Mouse (Mus musculus): Measurements from ENCODE around the gene Fxr1.
A peak's percentile ranks its signal among the peaks of the same experiment; 100 is the strongest.
"Not testable (repeated sequence)": the region's sequence is repeated elsewhere in the genome, so short reads cannot be mapped to it uniquely, and the experiment has no call there.

The Fxr1 gene

GRCm38 (mm10) chr3:34019540-34020381 lies at the start of gene Fxr1:
Fxr1 (plus strand) TSS chr3:34019943.
- peak; percentile 88 for DNase-seq

- no peak for DNase-seq
These were observed 40.3 kb upstream of the Fxr1 start for GRCm38 (mm10) chr3:33979395-33979794.

GRCm38 (mm10) chr3:33982746-33983145 lies 37.0 kb upstream of the Fxr1 start:
- DNase-seq, result no peak

GRCm38 (mm10) chr3:33989302-33989701 lies 30.4 kb upstream of the Fxr1 start:
- DNase-seq, result no peak

- DNase-seq, result no peak
These were observed 29.3 kb upstream of the Fxr1 start for GRCm38 (mm10) chr3:33990451-33990850.

- no peak for DNase-seq
These were observed 28.8 kb upstream of the Fxr1 start for GRCm38 (mm10) chr3:33990921-33991320.

- no peak for DNase-seq
These were observed 26.2 kb upstream of the Fxr1 start for GRCm38 (mm10) chr3:33993421-33994126.

GRCm38 (mm10) chr3:33994127-33994488 lies 25.6 kb upstream of the Fxr1 start:
- DNase-seq, result no peak

- not testable (repeated sequence) for DNase-seq
These were observed 18.1 kb upstream of the Fxr1 start for GRCm38 (mm10) chr3:34001691-34002090.

- DNase-seq, result no peak
These were observed 15.9 kb upstream of the Fxr1 start for GRCm38 (mm10) chr3:34003860-34004259.

- DNase-seq, result no peak
These were observed 13.4 kb upstream of the Fxr1 start for GRCm38 (mm10) chr3:34006301-34006700.

GRCm38 (mm10) chr3:34006824-34007223 lies 12.9 kb upstream of the Fxr1 start:
- no peak for DNase-seq

GRCm38 (mm10) chr3:34007611-34008010 lies 12.1 kb upstream of the Fxr1 start:
- no peak for DNase-seq

- no peak for DNase-seq
These were observed 11.6 kb upstream of the Fxr1 start for GRCm38 (mm10) chr3:34008191-34008590.

GRCm38 (mm10) chr3:34020382-34021258 lies 877 bp downstream of the Fxr1 start:
- no peak for DNase-seq

GRCm38 (mm10) chr3:34021259-34021828 lies 1.6 kb downstream of the Fxr1 start:
- no peak for DNase-seq

- no peak for DNase-seq
These were observed 9.2 kb downstream of the Fxr1 start for GRCm38 (mm10) chr3:34028935-34029334.

- no peak for DNase-seq
These were observed 10.9 kb downstream of the Fxr1 start for GRCm38 (mm10) chr3:34030601-34031000.

GRCm38 (mm10) chr3:34033720-34034364 lies 14.1 kb downstream of the Fxr1 start:
- no peak for DNase-seq

GRCm38 (mm10) chr3:34034803-34035202 lies 15.1 kb downstream of the Fxr1 start:
- DNase-seq, result no peak

- no peak for DNase-seq
These were observed 16.0 kb downstream of the Fxr1 start for GRCm38 (mm10) chr3:34035706-34036105.

- no peak for DNase-seq
These were observed 22.2 kb downstream of the Fxr1 start for GRCm38 (mm10) chr3:34041990-34042389.
